Mouse (Mus musculus) megakaryocyte, embryonic 14.5 days (primary cell): ENCODE results near the gene Stk25.

Experiments
- FLI1 ChIP-seq: IDR thresholded peaks from 2 replicates; pipeline ENCODE4 v1.6.1; 2012; ENCODE audit warnings: low read length, inconsistent platforms, mixed read lengths
- GATA1 ChIP-seq: IDR thresholded peaks from 3 replicates; pipeline ENCODE4 v1.6.1; 2012; ENCODE audit warnings: mixed read lengths, low read length, inconsistent platforms, borderline replicate concordance

- TF ChIP-seq GATA1 (peak; percentile 28; the same call in 1 of the 3 replicates), FLI1 (no peak)
These were observed 34.0 kb downstream of the Stk25 start for GRCm38 (mm10) chr1:93624502-93624901.
